Mouse (Mus musculus): ENCODE data around the gene Gm47996. TPM values are rescaled to one million over a fixed set of nuclear protein-coding genes. Genes with fewer than 3 reads are reported as not detected.

Gm47996 gene
- polyA plus RNA-seq, 1 experiment from 2014 or later: not detected

DNA sequence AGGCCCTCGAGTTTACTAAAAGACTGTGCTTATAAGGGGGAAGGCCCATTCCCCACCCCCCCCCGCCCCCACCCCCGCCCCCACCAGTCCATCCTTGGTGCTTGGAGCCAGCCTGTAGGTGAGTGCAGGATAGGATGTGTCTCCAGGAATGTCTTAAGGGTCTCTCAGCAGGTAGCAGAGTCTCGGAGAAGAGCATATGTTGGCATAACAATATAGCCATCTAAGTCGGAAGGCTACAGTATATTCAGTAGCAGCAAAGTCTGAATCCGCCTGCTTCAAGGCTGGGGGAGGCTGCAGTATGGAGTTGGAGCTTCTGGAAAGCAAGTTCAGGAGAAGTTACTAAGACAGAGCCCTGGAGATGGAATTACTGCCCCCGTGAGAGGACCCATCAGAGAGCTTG lies 10.2 kb downstream of the Gm47996 start:
- Histone ChIP-seq H3K4me2 (ENCODE audit: low read depth, low read length) (no peak overlapping the region), H3K9ac (replicated peaks; ENCODE audit: low read depth, low read length) (no peak overlapping the region), H3K9me3 (ENCODE audit: control insufficient read depth, low read length) (no peaks in the 10 kb centered on the region), H3K27ac (ENCODE audit: low read depth, low read length) (no peak overlapping the region), H3K4me1 (ENCODE audit: control insufficient read depth, insufficient read depth, low read length) (no peaks in the 10 kb centered on the region), H3K27me3 (ENCODE audit: control insufficient read depth, insufficient read depth, low read length) (no peaks in the 10 kb centered on the region), H3K4me3 (ENCODE audit: low read depth, low read length) (no peak overlapping the region), H3K36me3 (ENCODE audit: control insufficient read depth, insufficient read depth, low read length) (no peaks in the 10 kb centered on the region)
- WGBS: 71% methylated on average over 7 of the region's 7 CpGs
- no peak for ATAC-seq (ENCODE audit: low read depth)

DNA sequence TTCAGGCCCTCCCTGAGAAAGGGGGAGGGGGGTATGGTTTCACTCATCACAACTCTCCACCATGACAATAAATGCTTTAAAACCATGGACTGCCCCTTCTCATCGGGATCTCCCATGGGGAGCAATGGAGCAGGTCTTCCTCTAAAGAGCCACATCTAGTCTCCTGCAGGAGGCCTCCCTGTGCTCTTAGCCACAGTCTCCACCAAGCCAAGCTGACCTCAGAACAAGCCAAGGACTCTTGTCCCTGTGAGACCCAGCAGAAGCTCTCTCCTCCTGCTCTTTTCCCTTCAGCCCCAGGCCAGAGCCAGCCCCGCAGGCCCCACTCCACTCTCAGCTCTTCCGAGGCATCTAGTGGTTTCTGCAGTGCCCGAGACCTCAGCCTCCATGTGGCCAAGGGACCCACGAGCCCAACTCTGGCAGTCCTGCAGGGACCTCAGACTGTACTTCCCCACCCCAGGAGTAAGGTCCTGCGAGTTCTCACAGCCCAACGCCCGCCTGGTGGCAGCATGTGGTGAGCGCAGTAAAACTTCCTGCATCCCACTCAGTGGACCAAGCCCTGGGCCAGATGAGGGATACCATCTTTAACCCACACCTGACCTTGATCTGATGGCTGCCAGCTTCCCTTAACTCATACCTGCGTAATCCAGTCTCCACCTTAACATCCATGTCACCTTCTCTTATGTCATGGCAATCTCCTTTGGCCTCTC lies 12.8 kb downstream of the Gm47996 start:
- ATAC-seq (ENCODE audit: low read depth): no peak
- Histone ChIP-seq H3K36me3 (ENCODE audit: control insufficient read depth, insufficient read depth, low read length) (no peaks in the 10 kb centered on the region), H3K4me1 (ENCODE audit: control insufficient read depth, insufficient read depth, low read length) (no peaks in the 10 kb centered on the region), H3K9me3 (ENCODE audit: control insufficient read depth, low read length) (no peaks in the 10 kb centered on the region), H3K4me3 (ENCODE audit: low read depth, low read length) (no peak overlapping the region), H3K27me3 (ENCODE audit: control insufficient read depth, insufficient read depth, low read length) (no peaks in the 10 kb centered on the region), H3K27ac (ENCODE audit: low read depth, low read length) (no peak overlapping the region), H3K9ac (replicated peaks; ENCODE audit: low read depth, low read length) (no peak overlapping the region), H3K4me2 (ENCODE audit: low read depth, low read length) (no peak overlapping the region)
- 89% methylated on average over 10 of the region's 10 CpGs for WGBS

DNA sequence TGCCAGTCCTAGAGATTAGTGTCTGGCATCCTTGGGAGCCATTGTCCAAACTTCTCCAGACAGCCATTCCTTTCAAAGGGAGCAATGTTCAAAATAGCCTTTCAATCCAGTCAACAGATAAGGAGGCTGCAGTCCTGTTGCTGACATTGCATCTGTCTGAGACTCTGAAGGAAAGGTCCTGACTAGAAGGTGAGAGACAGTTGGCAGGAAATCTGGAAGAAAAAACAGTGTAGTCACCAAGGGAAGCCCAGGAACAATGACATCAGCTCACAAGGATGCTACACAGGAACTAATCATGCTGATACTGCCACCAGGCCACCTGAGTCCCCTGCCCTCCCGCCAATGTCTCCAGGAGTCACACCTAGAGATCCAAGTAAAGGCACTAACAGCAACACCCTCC lies 13.4 kb downstream of the Gm47996 start:
- no peaks in the 10 kb centered on the region for H3K36me3 ChIP-seq (ENCODE audit: control insufficient read depth, insufficient read depth, low read length)
- H3K27me3 ChIP-seq (ENCODE audit: control insufficient read depth, insufficient read depth, low read length): no peaks in the 10 kb centered on the region
- H3K27ac ChIP-seq (ENCODE audit: low read depth, low read length): no peak overlapping the region
- no peak overlapping the region for H3K9ac ChIP-seq (replicated peaks; ENCODE audit: low read depth, low read length)
- no peak overlapping the region for H3K4me3 ChIP-seq (ENCODE audit: low read depth, low read length)
- no peak overlapping the region for H3K4me2 ChIP-seq (ENCODE audit: low read depth, low read length)
- H3K4me1 ChIP-seq (ENCODE audit: control insufficient read depth, insufficient read depth, low read length): no peaks in the 10 kb centered on the region
- 92% methylated on average over 1 of the region's 1 CpGs for WGBS
- ATAC-seq (ENCODE audit: low read depth): no peak
- no peaks in the 10 kb centered on the region for H3K9me3 ChIP-seq (ENCODE audit: control insufficient read depth, low read length)

DNA sequence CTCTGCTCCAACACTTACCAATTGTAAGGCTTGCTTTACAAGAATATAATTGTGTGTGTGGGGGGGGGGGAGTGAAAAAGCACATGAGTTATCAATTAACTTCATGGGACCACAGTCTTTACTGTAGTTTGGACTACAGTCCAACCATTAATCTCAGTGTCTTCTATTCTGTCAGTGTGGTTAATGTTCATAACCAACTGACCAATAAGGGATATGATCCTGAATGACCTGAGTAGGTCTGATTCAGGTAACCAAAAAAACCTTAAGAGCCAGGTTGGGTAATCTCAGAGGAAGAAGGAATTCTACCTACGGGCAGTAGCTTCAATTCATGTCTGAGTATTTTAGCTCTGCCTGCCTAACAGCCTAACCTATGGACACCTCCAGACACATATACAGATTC lies 14.6 kb downstream of the Gm47996 start:
- Histone ChIP-seq H3K27ac (ENCODE audit: low read depth, low read length) (no peak overlapping the region), H3K4me2 (ENCODE audit: low read depth, low read length) (no peak overlapping the region), H3K36me3 (ENCODE audit: control insufficient read depth, insufficient read depth, low read length) (no peaks in the 10 kb centered on the region), H3K9ac (replicated peaks; ENCODE audit: low read depth, low read length) (no peak overlapping the region), H3K4me3 (ENCODE audit: low read depth, low read length) (no peak overlapping the region), H3K9me3 (ENCODE audit: control insufficient read depth, low read length) (no peaks in the 10 kb centered on the region), H3K27me3 (ENCODE audit: control insufficient read depth, insufficient read depth, low read length) (no peaks in the 10 kb centered on the region), H3K4me1 (ENCODE audit: control insufficient read depth, insufficient read depth, low read length) (no peaks in the 10 kb centered on the region)
- ATAC-seq (ENCODE audit: low read depth): no peak
- 87% methylated on average over 1 of the region's 1 CpGs for WGBS

DNA sequence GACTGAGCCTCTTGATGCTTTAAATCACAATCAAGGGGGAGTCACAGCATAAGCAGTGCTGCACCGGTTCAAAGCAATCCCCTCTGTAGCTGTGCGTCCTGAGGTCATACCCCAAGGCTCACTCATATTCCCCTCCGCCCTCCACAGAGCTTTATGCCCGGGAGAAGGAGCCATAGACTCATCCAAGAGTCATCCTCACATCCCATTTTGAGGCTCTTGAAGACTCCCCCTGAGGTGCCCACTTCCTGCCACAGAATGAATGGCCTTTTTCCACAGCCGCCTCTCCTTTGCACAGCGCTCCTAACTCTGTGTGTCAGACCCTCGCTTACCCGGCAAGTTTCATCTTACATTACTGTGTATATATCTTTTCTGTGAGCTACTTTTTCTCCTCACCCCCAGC lies 17.6 kb downstream of the Gm47996 start:
- no peak overlapping the region for H3K27ac ChIP-seq (ENCODE audit: low read depth, low read length)
- H3K9ac ChIP-seq (replicated peaks; ENCODE audit: low read depth, low read length): no peak overlapping the region
- H3K4me1 ChIP-seq (ENCODE audit: control insufficient read depth, insufficient read depth, low read length): no peaks in the 10 kb centered on the region
- H3K4me2 ChIP-seq (ENCODE audit: low read depth, low read length): no peak overlapping the region
- no peak for ATAC-seq (ENCODE audit: low read depth)
- no peaks in the 10 kb centered on the region for H3K36me3 ChIP-seq (ENCODE audit: control insufficient read depth, insufficient read depth, low read length)
- no peaks in the 10 kb centered on the region for H3K27me3 ChIP-seq (ENCODE audit: control insufficient read depth, insufficient read depth, low read length)
- no peak overlapping the region for H3K4me3 ChIP-seq (ENCODE audit: low read depth, low read length)
- no peaks in the 10 kb centered on the region for H3K9me3 ChIP-seq (ENCODE audit: control insufficient read depth, low read length)
- WGBS: 81% methylated on average over 8 of the region's 8 CpGs

DNA sequence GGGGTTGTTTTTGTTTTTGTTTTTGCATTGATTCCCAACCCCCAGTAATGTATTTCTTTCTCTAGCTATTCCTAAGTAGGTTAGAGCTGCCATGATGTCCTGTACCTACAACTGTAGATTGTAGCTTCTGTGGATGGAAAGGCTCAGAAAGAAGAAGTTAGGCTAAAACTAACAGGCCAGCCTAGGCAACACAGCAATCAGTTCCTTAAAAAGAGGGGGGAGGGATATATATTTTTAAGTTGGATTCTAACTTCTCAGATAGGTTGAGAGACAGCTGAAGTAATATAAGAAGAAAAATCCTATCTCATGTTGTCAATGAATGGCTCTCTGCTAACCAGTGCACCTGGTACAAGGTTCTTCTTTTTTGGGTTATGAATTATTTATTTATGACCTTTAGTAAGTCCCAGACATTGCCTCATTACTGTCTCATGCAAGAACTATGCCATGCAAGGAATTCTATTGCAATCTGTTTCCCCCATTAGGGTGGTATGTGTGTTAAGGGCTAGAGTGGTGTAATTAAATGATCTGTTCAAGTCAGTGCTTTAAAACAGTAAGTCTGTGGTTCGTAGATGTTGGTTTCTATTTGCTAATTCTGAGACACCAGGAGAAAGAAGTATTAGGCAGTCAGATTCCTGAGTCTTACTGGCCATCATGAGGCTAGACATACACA lies 18.5 kb downstream of the Gm47996 start:
- Histone ChIP-seq H3K27ac (ENCODE audit: low read depth, low read length) (no peak overlapping the region), H3K4me2 (ENCODE audit: low read depth, low read length) (no peak overlapping the region), H3K9ac (replicated peaks; ENCODE audit: low read depth, low read length) (no peak overlapping the region), H3K36me3 (ENCODE audit: control insufficient read depth, insufficient read depth, low read length) (no peaks in the 10 kb centered on the region), H3K9me3 (ENCODE audit: control insufficient read depth, low read length) (no peaks in the 10 kb centered on the region), H3K4me3 (ENCODE audit: low read depth, low read length) (no peak overlapping the region), H3K27me3 (ENCODE audit: control insufficient read depth, insufficient read depth, low read length) (no peaks in the 10 kb centered on the region), H3K4me1 (ENCODE audit: control insufficient read depth, insufficient read depth, low read length) (no peaks in the 10 kb centered on the region)
- no peak for ATAC-seq (ENCODE audit: low read depth)
- 83% methylated on average over 1 of the region's 1 CpGs for WGBS

DNA sequence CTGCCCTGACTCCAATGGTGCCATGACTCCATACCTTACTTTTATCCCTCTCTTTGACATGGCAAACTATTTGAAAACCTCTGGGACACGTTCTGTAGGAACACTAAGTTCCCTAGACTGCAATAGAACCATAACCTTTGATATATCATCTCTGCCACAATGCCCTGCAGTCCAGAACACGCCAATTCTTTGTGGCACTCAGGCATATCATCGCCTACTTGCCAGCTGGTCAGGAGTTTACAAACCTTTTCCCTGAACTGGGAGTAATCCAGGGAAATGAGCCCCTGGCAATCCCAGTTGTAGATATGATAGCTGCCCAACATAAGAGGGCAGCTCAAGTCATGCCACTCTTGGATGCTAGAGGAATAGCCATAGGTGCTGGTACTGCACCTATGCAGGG lies 22.4 kb downstream of the Gm47996 start:
- no peak overlapping the region for H3K4me2 ChIP-seq (ENCODE audit: low read depth, low read length)
- 88% methylated on average over 3 of the region's 3 CpGs for WGBS
- H3K36me3 ChIP-seq (ENCODE audit: control insufficient read depth, insufficient read depth, low read length): no peaks in the 10 kb centered on the region
- H3K27me3 ChIP-seq (ENCODE audit: control insufficient read depth, insufficient read depth, low read length): no peaks in the 10 kb centered on the region
- no peak overlapping the region for H3K27ac ChIP-seq (ENCODE audit: low read depth, low read length)
- no peak overlapping the region for H3K9ac ChIP-seq (replicated peaks; ENCODE audit: low read depth, low read length)
- no peak overlapping the region for H3K4me3 ChIP-seq (ENCODE audit: low read depth, low read length)
- no peaks in the 10 kb centered on the region for H3K4me1 ChIP-seq (ENCODE audit: control insufficient read depth, insufficient read depth, low read length)
- ATAC-seq (ENCODE audit: low read depth): no peak
- no peaks in the 10 kb centered on the region for H3K9me3 ChIP-seq (ENCODE audit: control insufficient read depth, low read length)

DNA sequence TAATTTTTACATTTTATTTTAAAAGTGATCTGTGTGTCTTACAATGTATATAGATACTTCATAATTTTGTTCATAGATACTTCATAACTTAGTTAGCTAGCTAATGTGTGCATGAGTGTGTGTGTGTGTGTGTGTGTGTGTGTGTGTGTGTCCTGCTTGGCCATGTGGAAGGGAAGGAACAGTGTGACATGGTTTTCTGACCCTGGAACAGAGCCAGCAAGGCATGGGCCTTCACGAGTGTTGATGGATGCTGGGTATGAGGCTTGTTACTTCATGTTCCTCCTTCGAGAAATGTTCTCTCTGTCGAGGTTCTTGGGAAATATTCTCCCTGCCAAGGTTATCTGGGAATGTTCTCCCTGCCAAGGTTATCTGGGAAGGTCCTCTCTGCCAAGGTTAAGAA lies 23.8 kb downstream of the Gm47996 start:
- Histone ChIP-seq H3K4me2 (ENCODE audit: low read depth, low read length) (no peak overlapping the region), H3K36me3 (ENCODE audit: control insufficient read depth, insufficient read depth, low read length) (no peaks in the 10 kb centered on the region), H3K4me3 (ENCODE audit: low read depth, low read length) (no peak overlapping the region), H3K9me3 (ENCODE audit: control insufficient read depth, low read length) (no peaks in the 10 kb centered on the region), H3K27me3 (ENCODE audit: control insufficient read depth, insufficient read depth, low read length) (no peaks in the 10 kb centered on the region), H3K27ac (ENCODE audit: low read depth, low read length) (no peak overlapping the region), H3K9ac (replicated peaks; ENCODE audit: low read depth, low read length) (no peak overlapping the region), H3K4me1 (ENCODE audit: control insufficient read depth, insufficient read depth, low read length) (no peaks in the 10 kb centered on the region)
- no peak for ATAC-seq (ENCODE audit: low read depth)
- 87% methylated on average over 3 of the region's 3 CpGs for WGBS

DNA sequence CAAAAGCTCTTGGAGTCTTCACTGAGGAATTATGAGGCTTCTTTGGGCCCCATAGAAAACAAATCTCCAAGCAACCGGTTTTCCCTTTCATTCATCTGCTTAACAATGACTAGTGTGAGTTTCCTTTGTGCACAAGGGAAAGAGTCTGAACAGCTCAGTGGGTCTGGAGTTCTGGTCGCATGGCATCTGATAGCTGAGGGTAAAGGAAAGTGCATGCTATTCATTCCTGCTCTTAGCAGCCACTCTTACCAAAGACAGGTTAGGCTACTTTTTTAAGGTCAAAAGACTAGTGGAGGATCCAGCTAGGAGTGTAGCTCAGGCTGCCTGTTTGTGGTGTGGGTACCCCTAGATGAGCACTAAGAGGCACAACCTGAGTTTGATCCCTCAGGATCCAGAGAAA lies 25.6 kb downstream of the Gm47996 start:
- 13% methylated on average over 2 of the region's 2 CpGs for WGBS

More for the DNA sequence above, 25.6 kb downstream of the Gm47996 start:
- ATAC-seq (ENCODE audit: low read depth): no peak
- H3K27me3 ChIP-seq (ENCODE audit: control insufficient read depth, insufficient read depth, low read length): no peaks in the 10 kb centered on the region
- H3K4me1 ChIP-seq (ENCODE audit: control insufficient read depth, insufficient read depth, low read length): no peaks in the 10 kb centered on the region
- no peak overlapping the region for H3K9ac ChIP-seq (replicated peaks; ENCODE audit: low read depth, low read length)
- no peak overlapping the region for H3K4me3 ChIP-seq (ENCODE audit: low read depth, low read length)
- no peak overlapping the region for H3K4me2 ChIP-seq (ENCODE audit: low read depth, low read length)
- no peaks in the 10 kb centered on the region for H3K9me3 ChIP-seq (ENCODE audit: control insufficient read depth, low read length)
- no peaks in the 10 kb centered on the region for H3K36me3 ChIP-seq (ENCODE audit: control insufficient read depth, insufficient read depth, low read length)
- H3K27ac ChIP-seq (ENCODE audit: low read depth, low read length): no peak overlapping the region

Data from neural tube, embryonic 14.5 days (tissue).